Mouse (Mus musculus) MEL (cell line): ENCODE measurements around the gene Rab21.

ENCODE experiments used
- CTCF ChIP-seq, 3 experiments: IDR thresholded peaks in 2 of 3; conservative IDR thresholded peaks in 1 of 3; 2 replicates each; pipeline ENCODE4 v1.5.1; 2011 to 2012; ENCODE audit warnings: low read length in 3 of 3, low read depth in 2 of 3, mild to moderate bottlenecking in 2 of 3, improper control_type of control experiment in 1 of 3, inconsistent platforms in 1 of 3, mixed read lengths in 1 of 3, moderate library complexity in 1 of 3; ENCODE audit not compliant: control insufficient read depth in 1 of 3, insufficient read depth in 1 of 3, poor library complexity in 1 of 3, severe bottlenecking in 1 of 3
- POLR2A ChIP-seq, 2 experiments: IDR thresholded peaks; 2 replicates each; pipeline ENCODE4 v1.6.1; 2011 to 2012; ENCODE audit warnings: low read length in 2 of 2, mild to moderate bottlenecking in 2 of 2, control low read depth in 1 of 2, improper control_type of control experiment in 1 of 2, low read depth in 1 of 2, moderate library complexity in 1 of 2; ENCODE audit not compliant: control insufficient read depth in 1 of 2, insufficient read depth in 1 of 2, poor library complexity in 1 of 2

- TF ChIP-seq CTCF (IDR thresholded peaks at IDR 0.05 in 2 of 3, conservative IDR thresholded peaks at IDR 0.05 in 1 of 3; ENCODE audit: control insufficient read depth in 1 of 3, insufficient read depth in 1 of 3, low read depth in 2 of 3, low read length in 3 of 3, poor library complexity in 1 of 3, severe bottlenecking in 1 of 3) (no peak), POLR2A (IDR thresholded peaks at IDR 0.05; ENCODE audit: control insufficient read depth in 1 of 2, insufficient read depth in 1 of 2, low read depth in 1 of 2, low read length in 2 of 2, poor library complexity in 1 of 2) (no peak)
Observed at GRCm38 (mm10) chr10:115293946-115294345, 21.4 kb downstream of the Rab21 start.
